Mouse (Mus musculus) v-Abl transformed pro-B cells (cell line): ENCODE data around the gene Vmn1r231.

Experiments used
- in situ Hi-C, 2 experiments: fragments of 400-800 bp; cut with MboI; formaldehyde crosslinking; loops; one replicate each; pipeline ENCODE4 v1.15.1; 2025; ENCODE audit not compliant: unreplicated experiment in 2 of 2

The Vmn1r231 gene

GRCm38 (mm10) chr17:20904991-20905390 is at the start of gene Vmn1r231:
Vmn1r231 (minus strand) TSS chr17:20905091.
- in situ Hi-C loops, result no loop called here

- in situ Hi-C loops, result loop anchor here (5.0 to 25.0 kb wide), 5 partner anchors 56 to 788 kb away; partner anchors contain the start of genes Zfp229 (in 1 of the 2), Zfp54 (in 1 of the 2) and Zfp983 (in 1 of the 2)
These were observed 41.7 kb upstream of the Vmn1r231 start for GRCm38 (mm10) chr17:20946636-20947035.

- in situ Hi-C loops, result loop anchor here (5.0 to 25.0 kb wide), 5 partner anchors 56 to 789 kb away; partner anchors contain the start of genes Zfp229 (in 1 of the 2), Zfp54 (in 1 of the 2) and Zfp983 (in 1 of the 2)
These were observed 41.2 kb upstream of the Vmn1r231 start for GRCm38 (mm10) chr17:20946026-20946565.

GRCm38 (mm10) chr17:20944985-20945891 is 40.3 kb upstream of the Vmn1r231 start, which contains the start of gene Ppp2r1a:
Ppp2r1a (plus strand) TSS chr17:20945311.
- in situ Hi-C loops, result loop anchor here (5.0 to 25.0 kb wide), 5 partner anchors 57 to 790 kb away; partner anchors contain the start of genes Zfp229 (in 1 of the 2), Zfp54 (in 1 of the 2) and Zfp983 (in 1 of the 2)

GRCm38 (mm10) chr17:20944226-20944625 is 39.3 kb upstream of the Vmn1r231 start:
- in situ Hi-C loops, result loop anchor here in 1 of 2 experiments (10.0 to 25.0 kb wide), 3 partner anchors 468 to 791 kb away; partner anchors contain the start of genes Zfp229, Zfp54 and Zfp983

GRCm38 (mm10) chr17:20919614-20920013 is 14.7 kb upstream of the Vmn1r231 start, which contains the start of gene Vmn1r232:
Vmn1r232 (minus strand) TSS chr17:20919714.
- in situ Hi-C loops, result no loop called here

- in situ Hi-C loops, result no loop called here
These were observed 64.7 kb downstream of the Vmn1r231 start, which contains the start of gene Vmn1r230 for GRCm38 (mm10) chr17:20840144-20840543. Vmn1r230 (plus strand) TSS chr17:20840444.
